Mouse (Mus musculus) hindlimb bud, embryonic 11.5 days (tissue): ENCODE results near the gene Zfp101.
A peak's percentile ranks its signal among the peaks of the same experiment; 100 is the strongest.

Experiments
- DNase-seq: peaks from one replicate; pipeline ENCODE4 v3.0.0-alpha.2; 2012; ENCODE audit warnings: low read depth, low spot score; ENCODE audit errors: extremely low spot score

The Zfp101 gene

DNA sequence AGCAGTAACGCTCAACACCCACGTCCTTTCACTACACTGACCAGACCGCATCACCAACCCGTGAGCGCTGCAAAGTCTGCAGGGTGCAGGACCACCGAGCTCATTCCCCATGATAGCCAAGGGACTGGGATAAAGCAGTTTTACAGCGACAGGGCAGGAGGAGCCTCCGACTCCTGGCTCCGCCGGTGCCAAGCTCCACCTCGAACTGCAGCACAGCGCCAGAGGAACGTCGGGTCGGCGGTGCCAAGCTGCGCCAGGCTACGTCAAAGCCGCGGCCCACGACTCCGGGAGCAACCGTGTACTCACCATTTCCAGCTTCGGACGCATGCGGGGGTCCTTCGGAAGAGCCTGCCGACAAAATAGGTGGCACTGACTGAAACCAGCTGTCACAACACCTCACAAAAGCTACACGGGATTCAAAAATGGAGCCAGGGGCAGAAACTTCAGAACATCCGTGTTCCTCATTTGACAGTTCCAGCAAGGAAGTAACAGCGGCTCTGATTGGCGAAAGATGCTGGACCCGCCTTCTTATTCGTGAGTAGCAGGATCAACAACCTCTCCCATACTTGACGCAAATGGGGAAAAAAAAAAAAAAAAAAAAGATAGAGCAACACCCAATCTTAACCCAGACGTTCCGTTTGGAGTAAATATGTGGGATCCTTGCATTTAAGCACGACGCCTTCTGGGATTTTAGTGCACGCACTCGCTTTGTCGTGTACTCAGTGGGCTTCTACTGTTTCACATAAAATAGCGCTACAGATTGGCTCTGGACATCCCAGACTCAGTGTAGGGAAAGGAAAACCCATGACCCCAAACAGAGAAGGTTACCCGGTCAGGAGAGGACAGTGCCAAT lies at the start of gene Zfp101:
Gene Zfp101, minus strand, starts transcription at position 460 of the 853 bp plus-strand sequence.
- DNase-seq = peak; percentile 93

DNA sequence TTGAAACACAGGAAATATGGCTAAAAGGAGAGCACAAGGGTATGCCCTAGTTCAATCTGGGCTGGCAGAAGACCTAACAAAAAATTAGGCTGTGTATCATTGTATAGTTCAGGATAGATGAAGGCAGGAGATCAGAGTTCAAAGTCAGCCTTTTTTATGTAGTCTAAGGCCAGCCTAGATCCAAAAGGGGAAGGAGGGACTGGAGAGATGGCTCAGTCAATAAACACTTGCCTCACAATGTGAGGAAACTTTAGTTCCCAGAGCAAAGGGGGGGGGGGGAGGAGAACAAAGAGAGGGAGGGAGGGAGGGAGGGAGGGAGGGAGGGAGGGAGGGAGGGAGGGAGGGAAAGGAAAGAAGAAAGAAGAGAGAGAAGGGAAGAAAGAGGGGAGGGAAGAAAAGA lies 46.7 kb upstream of the Zfp101 start:
- no peak for DNase-seq

- DNase-seq = no peak
Measured at GRCm38 (mm10) chr17:33439922-33440321, 45.5 kb upstream of the Zfp101 start.

- peak; percentile 66 for DNase-seq
Measured at GRCm38 (mm10) chr17:33439148-33439547, 44.7 kb upstream of the Zfp101 start.

DNA sequence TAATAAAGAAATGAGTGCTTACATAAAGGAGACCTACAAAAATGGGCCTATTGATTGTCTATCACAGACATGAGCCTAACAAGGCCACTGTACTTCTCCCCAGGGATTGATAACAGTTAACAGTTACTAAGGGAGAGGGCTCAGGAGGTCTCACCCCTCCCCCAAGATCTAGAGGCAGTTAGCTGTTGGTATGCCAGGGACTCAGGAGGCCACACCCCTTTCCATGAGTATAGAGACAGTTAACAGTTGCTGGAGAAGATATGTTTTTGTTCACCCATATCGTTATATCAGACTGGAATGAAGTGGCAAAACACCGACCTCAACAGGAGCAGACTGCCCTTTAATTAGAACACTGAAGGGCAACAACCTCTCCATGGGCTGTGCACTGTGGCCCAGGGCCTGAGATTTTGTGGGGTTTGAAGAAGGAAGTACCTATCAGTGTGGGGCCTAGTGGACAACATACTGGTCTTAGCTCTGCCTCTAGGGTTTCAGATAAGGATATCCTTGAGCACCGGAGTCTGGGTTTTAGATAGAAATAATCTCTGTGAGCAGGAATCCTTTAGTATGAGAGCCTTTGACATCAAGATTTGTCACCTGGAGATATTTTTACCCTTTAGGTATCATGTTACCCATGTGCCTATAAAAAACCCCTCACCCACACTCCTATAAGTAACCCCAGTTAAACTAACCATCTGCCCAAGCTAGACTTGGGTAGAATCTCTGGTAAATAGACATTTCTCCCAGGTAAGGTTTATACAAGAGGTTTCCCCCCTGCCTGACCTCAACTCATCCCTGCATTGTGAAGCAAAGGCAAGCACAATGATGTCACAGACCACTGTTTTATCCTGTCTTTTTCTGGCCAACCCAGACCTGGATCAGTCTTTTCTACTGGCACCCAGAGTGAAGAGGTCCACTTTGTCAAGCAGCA lies 37.8 kb upstream of the Zfp101 start, which contains the start of gene Actl9:
Gene Actl9, plus strand, starts transcription at position 878 of the 928 bp plus-strand sequence.
- no peak for DNase-seq

DNA sequence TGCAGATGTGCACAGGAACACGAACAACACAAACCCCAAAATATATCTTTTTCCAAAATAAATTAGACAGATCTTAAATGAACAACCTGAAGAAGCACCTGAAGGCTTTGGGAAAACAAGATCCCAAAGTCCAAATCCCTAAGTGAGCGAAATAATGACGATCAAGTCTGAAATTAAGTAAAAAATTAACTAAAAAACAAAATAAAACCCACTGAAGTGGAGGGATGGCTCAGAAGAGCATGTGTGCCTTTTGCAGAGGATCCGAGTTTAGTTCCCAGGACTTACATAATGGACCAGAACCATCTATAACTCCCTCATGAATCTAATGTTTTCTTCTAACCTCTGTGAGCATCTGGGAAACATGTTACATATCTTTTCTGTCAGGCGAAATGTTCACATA lies 2.2 kb downstream of the Zfp101 start:
- DNase-seq = no peak

- DNase-seq = no peak
Measured at GRCm38 (mm10) chr17:33385705-33386104, 8.7 kb downstream of the Zfp101 start.

DNA sequence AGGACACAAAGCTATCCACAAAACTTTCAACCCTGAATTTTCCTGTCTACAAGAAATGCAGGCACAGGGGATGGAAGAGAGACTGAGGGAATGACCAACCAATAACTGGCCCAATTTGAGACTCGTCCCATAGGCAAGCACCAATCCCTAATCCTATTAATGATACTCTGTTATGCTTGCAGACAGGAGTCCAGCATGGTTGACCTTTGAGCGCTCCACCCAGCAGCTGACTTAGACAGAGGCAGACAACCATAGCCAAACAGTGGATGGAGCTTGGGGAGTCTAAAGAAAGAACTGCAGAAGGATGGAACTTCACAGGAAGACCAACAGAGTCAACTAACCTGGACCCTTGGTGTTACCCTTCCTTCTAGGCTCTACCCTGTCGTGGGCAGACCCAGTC lies 21.6 kb downstream of the Zfp101 start:
- DNase-seq = no peak

GRCm38 (mm10) chr17:33358411-33359384 lies 35.7 kb downstream of the Zfp101 start, which contains the start of gene Zfp81:
Zfp81 (minus strand) TSS chr17:33358878.
- DNase-seq = peak; percentile 56

- DNase-seq = no peak
Measured at GRCm38 (mm10) chr17:33352981-33353380, 41.5 kb downstream of the Zfp101 start.
